Mouse (Mus musculus) midbrain, embryonic 12.5 days (tissue): ENCODE measurements around the gene Ctsh. TPM values are rescaled to one million over a fixed set of nuclear protein-coding genes. Genes with fewer than 3 reads are reported as not detected.
A peak's percentile ranks its signal among the peaks of the same experiment; 100 is the strongest.
"Not testable (repeated sequence)": the region's sequence is repeated elsewhere in the genome, so short reads cannot be mapped to it uniquely, and the experiment has no call there.

Source experiments
- ATAC-seq: fragments of 200-750 bp; cut with Nextera tagmentation; 2 replicates; pipeline ENCODE4 v1.8.0; 2017; ENCODE audit warnings: low read depth, moderate TSS enrichment, moderate library complexity; ENCODE audit not compliant: low FRiP score
- H3K27ac ChIP-seq: fragments of 300-500 bp; sonication (generic); replicated peaks from 2 replicates; pipeline ENCODE4 v1.5.1; 2016; ENCODE audit warnings: mild to moderate bottlenecking
- H3K27me3 ChIP-seq: fragments of 300-500 bp; sonication (generic); 2 replicates; pipeline ENCODE4 v1.6.1; 2016; ENCODE audit warnings: mild to moderate bottlenecking
- H3K36me3 ChIP-seq: fragments of 300-500 bp; sonication (generic); 2 replicates; pipeline ENCODE4 v1.6.1; 2016
- H3K4me1 ChIP-seq: fragments of 300-500 bp; sonication (generic); 2 replicates; pipeline ENCODE4 v1.6.1; 2016
- H3K4me2 ChIP-seq: fragments of 300-500 bp; sonication (generic); replicated peaks from 2 replicates; pipeline ENCODE4 v1.6.1; 2016; ENCODE audit warnings: mild to moderate bottlenecking, moderate library complexity
- H3K4me3 ChIP-seq: fragments of 300-500 bp; sonication (generic); 2 replicates; pipeline ENCODE4 v1.5.1; 2016; ENCODE audit warnings: mild to moderate bottlenecking
- H3K9ac ChIP-seq: fragments of 300-500 bp; sonication (generic); replicated peaks from 2 replicates; pipeline ENCODE4 v1.6.1; 2016; ENCODE audit warnings: mild to moderate bottlenecking, moderate library complexity
- H3K9me3 ChIP-seq: fragments of 300-500 bp; sonication (generic); 2 replicates; pipeline ENCODE4 v1.6.1; 2016; ENCODE audit warnings: mild to moderate bottlenecking
- WGBS: fragments of 180-500 bp; shearing (Covaris S2); methylation state at CpG from one replicate; pipeline ENCODE4 v1.1.7; 2016; 5-methylcytosine and 5-hydroxymethylcytosine counted together
- polyA plus RNA-seq: library from polyadenylated mRNA; unstranded; fragments of >200 nt; fragmentation: Nextera tagmentation; extraction: Ambion mirVana; gene quantifications from 2 replicates; pipeline ENCODE4 v1.2.1, GENCODE M21; 2016

Ctsh gene
- polyA plus RNA-seq, 1 experiment from 2014 or later: 8.6 TPM

- no peak overlapping the region for H3K27ac ChIP-seq
- H3K4me3 ChIP-seq: no peak overlapping the region
- no peaks in the 10 kb centered on the region for H3K27me3 ChIP-seq
- H3K36me3 ChIP-seq: no peaks in the 10 kb centered on the region
- no peaks in the 10 kb centered on the region for H3K9me3 ChIP-seq
- no peaks in the 10 kb centered on the region for H3K4me1 ChIP-seq
- H3K4me2 ChIP-seq: no peak overlapping the region
- no peak overlapping the region for H3K9ac ChIP-seq
- no peak for ATAC-seq
- 85% methylated on average over 4 of the region's 4 CpGs for WGBS
Measured at GRCm38 (mm10) chr9:90036313-90036712, 17.6 kb upstream of the Ctsh start.

- no peak overlapping the region for H3K4me3 ChIP-seq
- no peaks in the 10 kb centered on the region for H3K27me3 ChIP-seq
- no peak for ATAC-seq
- H3K36me3 ChIP-seq: no peaks in the 10 kb centered on the region
- H3K9ac ChIP-seq: no peak overlapping the region
- H3K4me1 ChIP-seq: no peaks in the 10 kb centered on the region
- no peak overlapping the region for H3K4me2 ChIP-seq
- no peaks in the 10 kb centered on the region for H3K9me3 ChIP-seq
- WGBS: 89% methylated on average over 4 of the region's 4 CpGs
- no peak overlapping the region for H3K27ac ChIP-seq
Measured at GRCm38 (mm10) chr9:90038535-90038934, 15.4 kb upstream of the Ctsh start.

- 85% methylated on average over 2 of the region's 2 CpGs for WGBS
- H3K4me1 ChIP-seq: no peaks in the 10 kb centered on the region
- no peaks in the 10 kb centered on the region for H3K9me3 ChIP-seq
- no peak overlapping the region for H3K27ac ChIP-seq
- H3K9ac ChIP-seq: no peak overlapping the region
- no peaks in the 10 kb centered on the region for H3K27me3 ChIP-seq
- no peaks in the 10 kb centered on the region for H3K36me3 ChIP-seq
- H3K4me3 ChIP-seq: no peak overlapping the region
- H3K4me2 ChIP-seq: no peak overlapping the region
- ATAC-seq: no peak
Measured at GRCm38 (mm10) chr9:90040916-90041315, 13.0 kb upstream of the Ctsh start.

GRCm38 (mm10) chr9:90041556-90041955 lies 12.4 kb upstream of the Ctsh start:
- no peaks in the 10 kb centered on the region for H3K27me3 ChIP-seq
- no peak for ATAC-seq
- H3K4me1 ChIP-seq: no peaks in the 10 kb centered on the region
- no peak overlapping the region for H3K27ac ChIP-seq
- H3K4me3 ChIP-seq: no peak overlapping the region
- H3K4me2 ChIP-seq: no peak overlapping the region
- H3K9me3 ChIP-seq: no peaks in the 10 kb centered on the region
- H3K9ac ChIP-seq: no peak overlapping the region
- no peaks in the 10 kb centered on the region for H3K36me3 ChIP-seq
- WGBS: 98% methylated on average over 3 of the region's 3 CpGs

- 93% methylated on average over 8 of the region's 8 CpGs for WGBS
- H3K27ac ChIP-seq, H3K4me2 ChIP-seq, H3K27me3 ChIP-seq, H3K4me3 ChIP-seq, H3K4me1 ChIP-seq, H3K9ac ChIP-seq, ATAC-seq, H3K9me3 ChIP-seq, H3K36me3 ChIP-seq: not testable (repeated sequence)
Measured at GRCm38 (mm10) chr9:90042906-90043305, 11.0 kb upstream of the Ctsh start.

GRCm38 (mm10) chr9:90045191-90045590 lies 8.8 kb upstream of the Ctsh start:
- no peaks in the 10 kb centered on the region for H3K27me3 ChIP-seq
- no peaks in the 10 kb centered on the region for H3K9me3 ChIP-seq
- H3K4me3 ChIP-seq: no peak overlapping the region
- WGBS: 89% methylated on average over 7 of the region's 7 CpGs
- no peaks in the 10 kb centered on the region for H3K4me1 ChIP-seq
- no peak overlapping the region for H3K4me2 ChIP-seq
- H3K27ac ChIP-seq: no peak overlapping the region
- no peak overlapping the region for H3K9ac ChIP-seq
- ATAC-seq: no peak
- no peaks in the 10 kb centered on the region for H3K36me3 ChIP-seq

GRCm38 (mm10) chr9:90047937-90048627 lies 5.9 kb upstream of the Ctsh start:
- H3K9me3 ChIP-seq: no peaks in the 10 kb centered on the region
- H3K36me3 ChIP-seq: no peaks in the 10 kb centered on the region
- no peak overlapping the region for H3K4me2 ChIP-seq
- no peak overlapping the region for H3K4me3 ChIP-seq
- WGBS: 71% methylated on average over 5 of the region's 5 CpGs
- no peak overlapping the region for H3K9ac ChIP-seq
- H3K27ac ChIP-seq: no peak overlapping the region
- H3K4me1 ChIP-seq: no peaks in the 10 kb centered on the region
- H3K27me3 ChIP-seq: no peaks in the 10 kb centered on the region
- no peak for ATAC-seq

- Histone ChIP-seq H3K27me3 (peaks cover 16% of the 10 kb centered on the region), H3K9me3 (no peaks in the 10 kb centered on the region), H3K27ac (no peak overlapping the region), H3K4me2 (peak overlapping the region; percentile 80), H3K4me1 (peaks cover 4% of the 10 kb centered on the region; the same call in 1 of the 2 replicates), H3K4me3 (peak overlapping the region; percentile 44), H3K36me3 (no peaks in the 10 kb centered on the region), H3K9ac (peak overlapping the region; percentile 56)
- peak; percentile 90 for ATAC-seq
- under 1% methylated on average over 37 of the region's 37 CpGs for WGBS
Measured at GRCm38 (mm10) chr9:90054371-90055145, 606 bp downstream of the Ctsh start.

GRCm38 (mm10) chr9:90055409-90055808 lies 1.5 kb downstream of the Ctsh start:
- Histone ChIP-seq H3K4me1 (peaks cover 4% of the 10 kb centered on the region; the same call in 1 of the 2 replicates), H3K9ac (no peak overlapping the region), H3K9me3 (no peaks in the 10 kb centered on the region), H3K27me3 (peaks cover 16% of the 10 kb centered on the region), H3K4me3 (no peak overlapping the region), H3K27ac (no peak overlapping the region), H3K4me2 (peak overlapping the region; percentile 80), H3K36me3 (no peaks in the 10 kb centered on the region)
- WGBS: 55% methylated on average over 5 of the region's 5 CpGs
- ATAC-seq: no peak

- 84% methylated on average over 3 of the region's 3 CpGs for WGBS
- Histone ChIP-seq H3K4me2 (no peak overlapping the region), H3K27ac (no peak overlapping the region), H3K27me3 (peaks cover 16% of the 10 kb centered on the region), H3K4me1 (peaks cover 4% of the 10 kb centered on the region; the same call in 1 of the 2 replicates), H3K9me3 (no peaks in the 10 kb centered on the region), H3K36me3 (no peaks in the 10 kb centered on the region), H3K9ac (no peak overlapping the region), H3K4me3 (no peak overlapping the region)
- ATAC-seq: no peak
Measured at GRCm38 (mm10) chr9:90055911-90056310, 2.0 kb downstream of the Ctsh start.

GRCm38 (mm10) chr9:90056716-90057115 lies 2.8 kb downstream of the Ctsh start:
- Histone ChIP-seq H3K4me1 (peaks cover 4% of the 10 kb centered on the region; the same call in 1 of the 2 replicates), H3K27ac (no peak overlapping the region), H3K4me2 (no peak overlapping the region), H3K27me3 (peaks cover 16% of the 10 kb centered on the region), H3K36me3 (no peaks in the 10 kb centered on the region), H3K4me3 (no peak overlapping the region), H3K9me3 (no peaks in the 10 kb centered on the region), H3K9ac (no peak overlapping the region)
- WGBS: 86% methylated on average over 2 of the region's 2 CpGs
- ATAC-seq: no peak

GRCm38 (mm10) chr9:90059828-90060573 lies 6.0 kb downstream of the Ctsh start:
- ATAC-seq: no peak
- WGBS: 93% methylated on average over 9 of the region's 9 CpGs
- H3K4me3 ChIP-seq: no peak overlapping the region

More at GRCm38 (mm10) chr9:90059828-90060573, 6.0 kb downstream of the Ctsh start:
- no peaks in the 10 kb centered on the region for H3K4me1 ChIP-seq
- no peak overlapping the region for H3K27ac ChIP-seq
- no peak overlapping the region for H3K4me2 ChIP-seq
- no peaks in the 10 kb centered on the region for H3K9me3 ChIP-seq
- no peak overlapping the region for H3K9ac ChIP-seq
- no peaks in the 10 kb centered on the region for H3K36me3 ChIP-seq
- peaks cover 7% of the 10 kb centered on the region; the same call in 1 of the 2 replicates for H3K27me3 ChIP-seq
